Mouse (Mus musculus): ENCODE measurements around the gene Rfc1.

- TF ChIP-seq CTCF (IDR thresholded peaks at IDR 0.05; ENCODE audit: control insufficient read depth, insufficient read depth, insufficient read length) (no peak), MAX (IDR thresholded peaks at IDR 0.05) (no peak), CEBPB (IDR thresholded peaks at IDR 0.05; ENCODE audit: low read depth) (no peak), MYOD1 (IDR thresholded peaks at IDR 0.05; ENCODE audit: control insufficient read depth, insufficient read length, low read depth) (no peak), USF1 (IDR thresholded peaks at IDR 0.05; ENCODE audit: low read depth) (no peak), MYOG (IDR thresholded peaks at IDR 0.05; ENCODE audit: control insufficient read depth, extremely low read depth, insufficient read length) (no peak), FOSL1 (IDR thresholded peaks at IDR 0.05; ENCODE audit: insufficient read depth, low read length, poor library complexity, severe bottlenecking) (no peak)
Observed at GRCm38 (mm10) chr5:65305516-65305915, 30.0 kb downstream of the Rfc1 start.
